Mouse (Mus musculus) heart, postnatal 14 days (tissue): ENCODE results near the gene Usp29. TPM values are rescaled to one million over a fixed set of nuclear protein-coding genes. Genes with fewer than 3 reads are reported as not detected.
A peak's percentile ranks its signal among the peaks of the same experiment; 100 is the strongest.
"Not testable (repeated sequence)": the region's sequence is repeated elsewhere in the genome, so short reads cannot be mapped to it uniquely, and the experiment has no call there.

Experiments
- DNase-seq, 2 experiments: peaks; one replicate each; pipeline ENCODE4 v3.0.0; 2021 to 2022
- intact Hi-C: fragments of 180-260 bp; cut with DNase I; formaldehyde crosslinking; loops from one replicate; pipeline ENCODE4 v1.15.1; 2025
- total RNA-seq, 2 experiments: library from RNA; stranded (reverse); gene quantifications; 2 replicates each; pipeline ENCODE4 v1.2.3; 2021

Gene Usp29
- total RNA-seq, 2 experiments from 2014 or later: 0.22 to 0.57 TPM

- intact Hi-C loops: no loop called here
- DNase-seq: no peak
These were observed 128.4 kb downstream of the Usp29 start for GRCm38 (mm10) chr7:6858694-6859270.

- intact Hi-C loops: no loop called here
- no peak for DNase-seq
These were observed 130.3 kb downstream of the Usp29 start for GRCm38 (mm10) chr7:6860689-6861088.

GRCm38 (mm10) chr7:6866351-6866750 lies 136.0 kb downstream of the Usp29 start:
- DNase-seq: no peak
- intact Hi-C loops: no loop called here

GRCm38 (mm10) chr7:6868831-6869230 lies 138.5 kb downstream of the Usp29 start:
- intact Hi-C loops: no loop called here

GRCm38 (mm10) chr7:6869556-6869955 lies 139.2 kb downstream of the Usp29 start:
- intact Hi-C loops: no loop called here
- DNase-seq: no peak

More at GRCm38 (mm10) chr7:6868831-6869230, 138.5 kb downstream of the Usp29 start:
- no peak for DNase-seq

- no peak for DNase-seq
- intact Hi-C loops: no loop called here
These were observed 144.1 kb downstream of the Usp29 start for GRCm38 (mm10) chr7:6874448-6874847.

- intact Hi-C loops: no loop called here
- DNase-seq: no peak
These were observed 147.8 kb downstream of the Usp29 start for GRCm38 (mm10) chr7:6878202-6878601.

GRCm38 (mm10) chr7:6878849-6879248 lies 148.5 kb downstream of the Usp29 start:
- DNase-seq, intact Hi-C loops: not testable (repeated sequence)

- intact Hi-C loops: no loop called here
- DNase-seq: no peak
These were observed 149.3 kb downstream of the Usp29 start for GRCm38 (mm10) chr7:6879512-6880164.

GRCm38 (mm10) chr7:6880918-6881317 lies 150.5 kb downstream of the Usp29 start:
- DNase-seq, intact Hi-C loops: not testable (repeated sequence)

- no peak for DNase-seq
- intact Hi-C loops: no loop called here
These were observed 151.2 kb downstream of the Usp29 start for GRCm38 (mm10) chr7:6881473-6882046.

- intact Hi-C loops: no loop called here
- DNase-seq: no peak
These were observed 153.2 kb downstream of the Usp29 start for GRCm38 (mm10) chr7:6883376-6884147.

GRCm38 (mm10) chr7:6885416-6885815 lies 155.0 kb downstream of the Usp29 start:
- DNase-seq: peak in 1 of 2 experiments; percentile 12
- intact Hi-C loops: no loop called here

- DNase-seq: no peak
- intact Hi-C loops: no loop called here
These were observed 156.5 kb downstream of the Usp29 start for GRCm38 (mm10) chr7:6886896-6887295.

GRCm38 (mm10) chr7:6889871-6890270 lies 159.5 kb downstream of the Usp29 start:
- intact Hi-C loops: no loop called here
- no peak for DNase-seq

GRCm38 (mm10) chr7:6891206-6891605 lies 160.8 kb downstream of the Usp29 start:
- no peak for DNase-seq
- intact Hi-C loops: no loop called here

- DNase-seq, intact Hi-C loops: not testable (repeated sequence)
These were observed 166.6 kb downstream of the Usp29 start for GRCm38 (mm10) chr7:6897021-6897420.

- no peak for DNase-seq
- intact Hi-C loops: no loop called here
These were observed 170.3 kb downstream of the Usp29 start for GRCm38 (mm10) chr7:6900672-6901071.

- no peak for DNase-seq
- intact Hi-C loops: no loop called here
These were observed 173.1 kb downstream of the Usp29 start for GRCm38 (mm10) chr7:6903489-6903888.

- intact Hi-C loops: loop anchor here (10.0 kb wide), 1 partner anchor 106 kb away; no protein-coding TSS in a partner anchor
- no peak for DNase-seq
These were observed 180.1 kb downstream of the Usp29 start for GRCm38 (mm10) chr7:6910527-6910926.

- intact Hi-C loops: loop anchor here (10.0 kb wide), 1 partner anchor 107 kb away; no protein-coding TSS in a partner anchor
- DNase-seq: no peak
These were observed 181.4 kb downstream of the Usp29 start for GRCm38 (mm10) chr7:6911731-6912130.
